Mouse (Mus musculus) retina, embryonic 14.5 days (tissue): ENCODE results near the gene Dnajc30.
A peak's percentile ranks its signal among the peaks of the same experiment; 100 is the strongest.
"Not testable (repeated sequence)": the region's sequence is repeated elsewhere in the genome, so short reads cannot be mapped to it uniquely, and the experiment has no call there.

Source experiments
- DNase-seq: peaks from one replicate; pipeline ENCODE4 v3.0.0-alpha.2; 2015; ENCODE audit warnings: low spot score

Dnajc30 gene

GRCm38 (mm10) chr5:135064382-135064766, 372 bp downstream of the Dnajc30 start:
- DNase-seq: no peak

GRCm38 (mm10) chr5:135064909-135065446, 976 bp downstream of the Dnajc30 start, which contains the start of gene Bud23:
Gene Bud23 (minus strand): TSS chr5:135064959.
- not testable (repeated sequence) for DNase-seq

GRCm38 (mm10) chr5:135066008-135066407, 2.0 kb downstream of the Dnajc30 start:
- DNase-seq: no peak

GRCm38 (mm10) chr5:135070448-135070847, 6.4 kb downstream of the Dnajc30 start:
- DNase-seq: no peak

GRCm38 (mm10) chr5:135072061-135072460, 8.1 kb downstream of the Dnajc30 start:
- no peak for DNase-seq

GRCm38 (mm10) chr5:135072720-135073119, 8.7 kb downstream of the Dnajc30 start:
- DNase-seq: no peak

- DNase-seq: no peak
Observed at GRCm38 (mm10) chr5:135073349-135074150, 9.5 kb downstream of the Dnajc30 start.

- peak; percentile 18 for DNase-seq
Observed at GRCm38 (mm10) chr5:135075655-135076054, 11.7 kb downstream of the Dnajc30 start.

- DNase-seq: no peak
Observed at GRCm38 (mm10) chr5:135076368-135076767, 12.4 kb downstream of the Dnajc30 start.

- DNase-seq: peak; percentile 54
Observed at GRCm38 (mm10) chr5:135076931-135077505, 13.0 kb downstream of the Dnajc30 start.

- DNase-seq: peak; percentile 96
Observed at GRCm38 (mm10) chr5:135077564-135078481, 13.8 kb downstream of the Dnajc30 start, which contains the start of gene Vps37d. Gene Vps37d (minus strand): TSS chr5:135078266.

GRCm38 (mm10) chr5:135078482-135078810, 14.4 kb downstream of the Dnajc30 start:
- DNase-seq: no peak

- DNase-seq: no peak
Observed at GRCm38 (mm10) chr5:135079578-135079977, 15.6 kb downstream of the Dnajc30 start.

- no peak for DNase-seq
Observed at GRCm38 (mm10) chr5:135080539-135080938, 16.5 kb downstream of the Dnajc30 start.

GRCm38 (mm10) chr5:135086871-135087270, 22.9 kb downstream of the Dnajc30 start:
- DNase-seq: no peak

- DNase-seq: peak; percentile 24
Observed at GRCm38 (mm10) chr5:135089653-135090052, 25.7 kb downstream of the Dnajc30 start, which contains the start of gene Mlxipl. Gene Mlxipl (plus strand): TSS chr5:135089890.

GRCm38 (mm10) chr5:135100981-135101380, 37.0 kb downstream of the Dnajc30 start:
- no peak for DNase-seq

GRCm38 (mm10) chr5:135103999-135104660, 40.1 kb downstream of the Dnajc30 start:
- DNase-seq: peak; percentile 47

GRCm38 (mm10) chr5:135106758-135107256, 42.8 kb downstream of the Dnajc30 start:
- DNase-seq: peak; percentile 90

GRCm38 (mm10) chr5:135107521-135108501, 43.8 kb downstream of the Dnajc30 start:
- DNase-seq: peak; percentile 70
